Mouse (Mus musculus) brain, embryonic 14.5 days (tissue): ENCODE results near the gene Vmn1r235.
"Not testable (repeated sequence)": the region's sequence is repeated elsewhere in the genome, so short reads cannot be mapped to it uniquely, and the experiment has no call there.

ENCODE experiments used
- CTCF ChIP-seq: fragments of 200-500 bp; IDR thresholded peaks from 2 replicates; pipeline ENCODE4 v1.5.1; 2012; ENCODE audit warnings: inconsistent platforms, mild to moderate bottlenecking, moderate library complexity, borderline replicate concordance; ENCODE audit not compliant: insufficient read depth, insufficient read length; ENCODE audit errors: extremely low read depth
- POLR2A ChIP-seq: fragments of 200-500 bp; IDR thresholded peaks from 2 replicates; pipeline ENCODE4 v1.6.1; 2012; ENCODE audit warnings: mild to moderate bottlenecking, inconsistent platforms, borderline replicate concordance; ENCODE audit not compliant: poor library complexity, insufficient read depth, insufficient read length, severe bottlenecking; ENCODE audit errors: extremely low read depth

GRCm38 (mm10) chr17:21211081-21211480 lies 45.1 kb upstream of the Vmn1r235 start:
- TF ChIP-seq CTCF, POLR2A: not testable (repeated sequence)
